Mouse (Mus musculus): ENCODE measurements at regions not wholly inside any gene's neighbourhood (a gene's known extent, or its start where the extent isn't known, plus 50 kb on each side); places are given as distances from the start of the nearest gene placed in this dataset.

DNA sequence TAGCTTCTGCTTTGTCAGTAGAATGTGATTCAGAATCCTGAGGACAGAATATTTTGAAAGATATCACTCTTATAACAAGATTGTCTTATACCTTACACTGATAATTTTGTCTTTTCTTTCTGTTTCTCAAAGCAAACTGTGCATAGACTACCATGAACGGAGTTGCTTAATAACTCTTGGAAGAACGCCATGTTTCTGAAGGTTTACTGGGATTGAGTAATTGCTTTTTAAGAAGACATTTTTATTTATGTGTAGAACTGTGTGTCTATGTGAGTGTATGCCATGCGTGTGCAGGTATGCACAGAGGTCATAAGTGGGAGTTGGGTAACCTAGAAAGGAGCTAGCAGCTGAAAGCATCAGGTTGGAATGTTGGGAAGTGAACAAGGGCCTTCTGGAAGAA, 497.3 kb downstream of the Htr1b start:
- TF ChIP-seq CTCF (IDR thresholded peaks at IDR 0.05; ENCODE audit: low read depth, low read length) = no peak
- TF ChIP-seq POLR2A (IDR thresholded peaks at IDR 0.05; ENCODE audit: extremely low read depth, insufficient read depth, low read length) = no peak

Data from liver, adult 2 months (tissue).